Mouse (Mus musculus) limb, embryonic 14.5 days (tissue): ENCODE measurements at regions not wholly inside any gene's neighbourhood (a gene's known extent, or its start where the extent isn't known, plus 50 kb on each side); places are given as distances from the start of the nearest gene placed in this dataset.

ENCODE experiments used
- ATAC-seq: fragments of 200-750 bp; cut with Nextera tagmentation; 2 replicates; pipeline ENCODE4 v1.8.0; 2017; ENCODE audit warnings: low read depth, moderate number of reproducible peaks, moderate TSS enrichment; ENCODE audit not compliant: low FRiP score
- DNase-seq: peaks from one replicate; pipeline ENCODE4 v3.0.0-alpha.2; 2015; ENCODE audit warnings: low spot score
- H3K27ac ChIP-seq: fragments of 300-500 bp; sonication (generic); replicated peaks from 2 replicates; pipeline ENCODE4 v1.5.1; 2014; ENCODE audit warnings: low read depth, mild to moderate bottlenecking, low read length, moderate library complexity, mixed read lengths
- H3K27me3 ChIP-seq: fragments of 300-500 bp; sonication (generic); 2 replicates; pipeline ENCODE4 v1.6.1; 2014; ENCODE audit warnings: low read length, mixed read lengths; ENCODE audit not compliant: control insufficient read depth, insufficient read depth
- H3K36me3 ChIP-seq: fragments of 300-500 bp; sonication (generic); 2 replicates; pipeline ENCODE4 v1.6.1; 2014; ENCODE audit warnings: mild to moderate bottlenecking, low read length, moderate library complexity, mixed read lengths; ENCODE audit not compliant: control insufficient read depth, insufficient read depth
- H3K4me1 ChIP-seq: fragments of 300-500 bp; sonication (generic); 2 replicates; pipeline ENCODE4 v1.6.1; 2014; ENCODE audit warnings: antibody characterized with exemption, low read length, mixed read lengths; ENCODE audit not compliant: control insufficient read depth, insufficient read depth
- H3K4me2 ChIP-seq: fragments of 300-500 bp; sonication (generic); replicated peaks from 2 replicates; pipeline ENCODE4 v1.6.1; 2014; ENCODE audit warnings: low read depth, mild to moderate bottlenecking, low read length, moderate library complexity; ENCODE audit not compliant: severe bottlenecking
- H3K4me3 ChIP-seq: fragments of 300-500 bp; sonication (generic); replicated peaks from 2 replicates; pipeline ENCODE4 v1.5.1; 2014; ENCODE audit warnings: low read length
- H3K9ac ChIP-seq: fragments of 300-500 bp; sonication (generic); 2 replicates; pipeline ENCODE4 v1.6.1; 2014; ENCODE audit warnings: mild to moderate bottlenecking, low read depth, low read length, moderate library complexity; ENCODE audit not compliant: severe bottlenecking
- H3K9me3 ChIP-seq: fragments of 300-500 bp; sonication (generic); 2 replicates; pipeline ENCODE4 v1.6.1; 2016; ENCODE audit warnings: low read length; ENCODE audit not compliant: control insufficient read depth
- POLR2A ChIP-seq: fragments of 200-500 bp; IDR thresholded peaks from 2 replicates; pipeline ENCODE4 v1.8.0; 2012; ENCODE audit warnings: inconsistent platforms, mild to moderate bottlenecking, moderate library complexity, borderline replicate concordance; ENCODE audit not compliant: insufficient read depth, insufficient read length; ENCODE audit errors: extremely low read depth
- WGBS: fragments of 180-500 bp; shearing (Covaris S2); extraction: QIAGEN DNeasy Blood & Tissue Kit; methylation state at CpG from one replicate; pipeline ENCODE4 v1.1.7; 2014; 5-methylcytosine and 5-hydroxymethylcytosine counted together

DNA sequence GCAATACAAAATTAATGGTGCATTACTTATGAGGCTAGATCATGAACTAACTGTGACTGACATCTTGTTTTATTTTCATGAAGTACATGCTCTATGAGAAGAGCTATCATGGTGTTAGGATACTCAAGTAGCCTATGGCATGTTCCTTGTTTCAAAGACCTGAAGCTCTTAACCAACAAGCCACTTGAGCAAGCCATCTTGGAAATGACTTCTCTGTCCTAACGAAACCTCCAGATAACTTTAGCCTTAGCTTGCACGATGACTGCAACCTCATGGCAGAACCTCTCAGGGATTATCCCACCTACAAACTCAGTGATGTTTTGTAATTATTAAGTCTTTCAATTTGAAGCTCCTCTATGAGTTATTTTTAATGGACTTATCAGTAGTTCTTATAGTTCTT lies 362.3 kb upstream of the Marcks start:
- Histone ChIP-seq H3K27me3 (no peaks in the 10 kb centered on the region), H3K4me1 (no peaks in the 10 kb centered on the region), H3K36me3 (no peaks in the 10 kb centered on the region), H3K4me2 (no peak overlapping the region), H3K4me3 (no peak overlapping the region), H3K9ac (no peak overlapping the region), H3K27ac (no peak overlapping the region), H3K9me3 (no peaks in the 10 kb centered on the region)
- no peak for TF ChIP-seq POLR2A
- WGBS, result 94% methylated on average over 2 of the region's 2 CpGs
- DNase-seq (no peak), ATAC-seq (no peak)

DNA sequence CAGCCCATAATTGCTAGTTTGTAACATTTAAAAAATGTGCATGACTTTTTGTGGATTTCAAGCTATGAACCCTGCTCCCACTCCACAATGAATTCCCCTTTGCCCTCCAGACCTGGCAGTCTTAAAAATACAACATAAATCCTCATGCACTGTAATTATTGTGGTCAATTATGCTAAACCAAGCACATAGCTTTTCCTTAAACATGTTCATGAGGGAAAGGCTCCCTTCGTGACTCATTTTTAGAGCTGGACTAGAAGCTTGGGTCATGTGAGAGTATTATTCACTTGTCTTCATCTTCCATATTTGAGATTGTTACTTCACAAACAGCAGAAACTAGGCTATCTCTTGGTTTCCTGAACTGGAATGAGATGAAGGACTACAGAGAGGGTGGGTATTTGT lies 356.7 kb upstream of the Marcks start:
- H3K9me3 ChIP-seq, result no peaks in the 10 kb centered on the region
- no peak overlapping the region for H3K4me3 ChIP-seq
- 61% methylated on average over 1 of the region's 1 CpGs for WGBS
- no peak for DNase-seq
- ATAC-seq, result no peak
- H3K4me1 ChIP-seq, result no peaks in the 10 kb centered on the region
- H3K4me2 ChIP-seq, result no peak overlapping the region
- TF ChIP-seq POLR2A, result no peak
- H3K27me3 ChIP-seq, result no peaks in the 10 kb centered on the region
- H3K27ac ChIP-seq, result no peak overlapping the region
- H3K36me3 ChIP-seq, result no peaks in the 10 kb centered on the region
- no peak overlapping the region for H3K9ac ChIP-seq

DNA sequence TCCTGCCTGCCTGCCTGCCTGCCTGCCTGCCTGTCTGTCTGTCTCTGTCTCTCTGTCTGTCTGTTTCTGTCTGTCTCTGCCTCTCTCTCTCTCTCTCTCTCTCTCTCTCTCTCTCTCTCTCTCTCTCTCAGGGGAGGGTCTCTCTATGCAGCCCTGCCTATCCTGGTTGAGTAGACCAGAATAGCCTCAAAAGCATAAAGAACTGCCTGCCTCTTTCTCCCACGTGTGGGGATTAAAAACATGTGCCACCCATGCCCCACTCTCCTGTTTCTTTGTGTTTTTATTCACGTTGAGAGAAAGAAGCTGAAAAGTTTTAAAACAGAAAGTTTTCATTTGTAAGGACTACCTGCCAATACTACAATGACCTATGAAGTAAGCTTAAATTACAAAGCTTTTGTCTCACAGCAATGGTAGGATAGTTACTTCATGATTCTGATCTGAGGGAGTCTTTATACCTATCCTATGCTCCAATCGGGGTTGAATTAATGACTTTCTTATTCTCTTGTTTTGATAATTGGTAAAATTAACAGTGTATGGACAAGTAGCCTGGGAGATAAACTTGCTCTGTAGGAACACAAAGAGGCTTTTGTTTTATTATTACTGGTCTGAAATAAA lies 355.9 kb upstream of the Marcks start:
- Histone ChIP-seq H3K27me3 (no peaks in the 10 kb centered on the region), H3K4me1 (no peaks in the 10 kb centered on the region), H3K4me2 (no peak overlapping the region), H3K36me3 (no peaks in the 10 kb centered on the region), H3K4me3 (no peak overlapping the region), H3K9ac (no peak overlapping the region), H3K9me3 (no peaks in the 10 kb centered on the region), H3K27ac (no peak overlapping the region)
- no peak for TF ChIP-seq POLR2A
- whole genome bisulfite sequencing, result 27% methylated on average over 3 of the region's 3 CpGs
- no peak for DNase-seq
- ATAC-seq, result no peak

DNA sequence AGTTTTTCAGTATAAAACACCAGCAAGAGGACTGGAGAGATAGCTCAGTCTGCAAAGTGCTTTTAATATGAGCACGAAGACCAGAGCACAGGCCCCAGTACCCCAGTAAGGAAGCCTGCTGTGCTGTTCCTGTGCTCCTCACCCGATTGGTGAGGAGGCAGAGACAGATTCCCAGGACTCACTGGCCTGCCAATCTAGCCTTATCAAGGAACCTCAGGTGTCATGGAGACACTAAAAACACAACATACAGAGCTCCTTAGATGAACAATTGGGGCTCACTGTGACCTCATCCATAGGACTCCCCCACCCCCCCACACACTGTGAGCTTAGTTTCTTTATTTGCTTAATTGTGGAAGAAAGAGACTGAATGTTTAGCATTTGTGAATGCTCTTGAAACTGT lies 355.4 kb upstream of the Marcks start:
- DNase-seq (no peak), ATAC-seq (no peak)
- 46% methylated on average over 2 of the region's 2 CpGs for WGBS
- Histone ChIP-seq H3K27ac (no peak overlapping the region), H3K27me3 (no peaks in the 10 kb centered on the region), H3K4me3 (no peak overlapping the region), H3K9ac (no peak overlapping the region), H3K9me3 (no peaks in the 10 kb centered on the region), H3K4me1 (no peaks in the 10 kb centered on the region), H3K36me3 (no peaks in the 10 kb centered on the region), H3K4me2 (no peak overlapping the region)
- TF ChIP-seq POLR2A, result no peak

DNA sequence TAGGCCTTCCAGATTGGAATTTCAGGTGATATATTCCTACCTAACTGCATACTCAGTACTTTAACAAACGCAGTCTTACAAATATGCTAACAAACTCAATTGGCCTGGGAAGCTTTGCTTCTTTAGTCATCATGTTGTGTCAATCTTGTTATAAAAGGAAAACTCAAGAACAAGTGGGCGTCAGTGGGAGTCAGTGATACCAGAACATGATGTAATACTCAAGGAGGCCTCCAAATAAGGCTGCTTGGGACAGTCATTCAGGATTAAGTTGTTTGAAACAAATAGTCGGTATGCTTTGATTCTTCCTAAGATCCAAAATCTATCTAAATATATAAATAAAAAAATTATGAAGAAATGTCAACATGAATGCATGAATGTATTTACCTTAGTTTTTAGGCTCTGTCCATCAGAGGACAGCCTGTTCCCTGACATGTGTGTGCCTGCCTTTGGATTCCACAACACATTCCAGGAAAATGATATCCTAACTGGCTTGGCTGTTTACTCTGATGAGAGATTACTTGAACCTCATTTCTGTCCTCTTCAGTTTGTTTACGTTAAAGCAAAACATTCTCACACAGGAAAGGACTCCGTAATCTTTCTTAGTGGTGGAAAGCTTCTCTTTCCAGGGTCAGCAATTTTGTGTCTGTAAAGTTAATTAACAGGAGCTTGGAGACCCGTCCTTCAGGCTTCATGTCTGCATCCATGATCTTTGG lies 345.7 kb upstream of the Marcks start:
- no peak for TF ChIP-seq POLR2A
- no peaks in the 10 kb centered on the region for H3K27me3 ChIP-seq
- no peaks in the 10 kb centered on the region for H3K4me1 ChIP-seq
- no peaks in the 10 kb centered on the region for H3K36me3 ChIP-seq
- H3K9ac ChIP-seq, result no peak overlapping the region
- H3K27ac ChIP-seq, result no peak overlapping the region
- WGBS, result 70% methylated on average over 6 of the region's 6 CpGs
- H3K4me3 ChIP-seq, result no peak overlapping the region
- H3K4me2 ChIP-seq, result no peak overlapping the region
- H3K9me3 ChIP-seq, result no peaks in the 10 kb centered on the region
- no peak for ATAC-seq
- DNase-seq, result no peak
